In the genomic region with DNA sequence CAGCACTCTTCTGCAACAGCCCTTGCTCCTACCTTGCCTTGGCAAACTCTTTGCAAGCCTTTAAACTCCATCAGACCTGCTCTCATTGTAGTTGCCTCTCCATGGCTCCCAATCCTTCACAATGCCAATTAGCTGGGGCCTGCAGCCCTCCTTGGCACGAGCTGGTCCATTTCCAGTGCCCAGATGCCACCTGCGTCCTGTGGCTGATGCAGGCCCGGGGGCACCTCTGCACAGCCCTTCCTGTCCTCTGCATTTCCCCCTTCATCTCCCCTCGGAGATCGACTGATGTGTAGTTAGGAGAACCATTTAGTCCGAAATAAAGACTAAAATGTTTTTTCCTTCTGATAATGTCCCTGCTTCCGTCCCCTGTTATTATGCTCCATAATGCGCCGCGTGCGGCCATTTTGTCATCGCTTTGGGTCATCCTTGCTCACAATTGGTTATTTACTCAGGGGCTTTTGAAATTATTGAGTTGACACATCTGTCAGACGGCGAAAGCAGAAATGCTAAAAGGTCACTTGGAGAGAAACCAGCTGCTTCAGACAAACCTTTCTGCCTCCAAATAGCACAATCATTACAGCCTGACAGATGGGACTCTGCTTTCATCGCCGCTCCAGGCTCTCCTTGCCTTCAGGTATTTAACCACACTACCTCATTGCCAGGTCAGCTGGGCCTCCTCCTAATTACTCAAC, we compare ENCODE assay signal across 12 mouse cellular contexts.
DNase-seq lines count a peak whose midpoint lies in the region; ATAC-seq and TF ChIP-seq lines count a peak whose summit lies in the region.
"Had no signal": no experiment of that assay in that cellular context is flagged by ENCODE, and none has a peak within 500 bp of the region (broad histone marks: within the 10 kb centered on the region; RNA-seq: fewer than 3 reads in every experiment).

No protein-coding gene starts in this region.

- no peaks in the 10 kb centered on the region for H3K9me3 ChIP-seq in midbrain, embryonic 13.5 days
- H3K9me3 ChIP-seq: limb, embryonic 13.5 days; lung, embryonic 15.5 days had no signal

- no peak for TF ChIP-seq POLR2A in testis, adult 2 months (IDR thresholded peaks at IDR 0.05; ENCODE audit: control insufficient read depth, low read depth, low read length)

- H3K27ac ChIP-seq in testis, adult 2 months (ENCODE audit: control insufficient read depth, insufficient read depth, low read depth, low read length) = no peak overlapping the region
- H3K27ac ChIP-seq in midbrain, embryonic 13.5 days = peak overlapping the region; percentile 62
- H3K27ac ChIP-seq: limb, embryonic 13.5 days; lung, embryonic 15.5 days had no signal

- H3K27me3 ChIP-seq in testis, adult 2 months (ENCODE audit: control insufficient read depth, insufficient read depth, low read length) = no peaks in the 10 kb centered on the region
- no peaks in the 10 kb centered on the region for H3K27me3 ChIP-seq in midbrain, embryonic 13.5 days
- H3K27me3 ChIP-seq: limb, embryonic 13.5 days; lung, embryonic 15.5 days had no signal

- H3K9ac ChIP-seq in midbrain, embryonic 13.5 days (replicated peaks) = no peak overlapping the region
- H3K9ac ChIP-seq: limb, embryonic 13.5 days; lung, embryonic 15.5 days had no signal

- DNase-seq in heart, adult 11 months = peak; percentile 85
- no peak for DNase-seq in heart, postnatal 25 days (ENCODE audit: low spot score)
- no peak for DNase-seq in testis, postnatal 10 days (ENCODE audit: low spot score)
- no peak for DNase-seq in cerebellum, adult 11 months
- DNase-seq in frontal cortex, postnatal 10 days (ENCODE audit: low spot score in 2 of 2) = no peak
- DNase-seq: gastrocnemius, postnatal 14 days; kidney, adult 2 months; thymus, postnatal 25 days had no signal

- 0 out of 2 replicates have a peak overlapping the region, but pooled peaks have one; percentile 5 for H3K4me2 ChIP-seq in midbrain, embryonic 13.5 days (replicated peaks)
- H3K4me2 ChIP-seq: limb, embryonic 13.5 days; lung, embryonic 15.5 days had no signal

- ATAC-seq in midbrain, embryonic 13.5 days = peak; percentile 68

- TF ChIP-seq CTCF in testis, adult 2 months (IDR thresholded peaks at IDR 0.05; ENCODE audit: control insufficient read depth, insufficient read depth, insufficient replicate concordance, low read depth, low read length) = no peak

- WGBS in midbrain, embryonic 13.5 days = 62% methylated on average over 16 of the region's 16 CpGs

- H3K4me1 ChIP-seq in testis, adult 2 months (ENCODE audit: control insufficient read depth, insufficient read depth, low read length) = no peaks in the 10 kb centered on the region; the same call in 1 of the 2 replicates
- H3K4me1 ChIP-seq in midbrain, embryonic 13.5 days (replicated peaks) = 0 out of 2 replicates have a peak, but pooled peaks cover 9% of the 10 kb centered on the region

- intact Hi-C loops in heart, postnatal 25 days (cut with DNase I) = no loop called here

- H3K36me3 ChIP-seq in testis, adult 2 months (ENCODE audit: control insufficient read depth, insufficient read depth, low read length) = no peaks in the 10 kb centered on the region
- H3K36me3 ChIP-seq in midbrain, embryonic 13.5 days = no peaks in the 10 kb centered on the region
- H3K36me3 ChIP-seq: limb, embryonic 13.5 days; lung, embryonic 15.5 days had no signal

- H3K4me3 ChIP-seq in testis, adult 2 months (ENCODE audit: control insufficient read depth, low read depth, low read length) = peak overlapping the region; percentile 22
- no peak overlapping the region for H3K4me3 ChIP-seq in midbrain, embryonic 13.5 days (replicated peaks)
- H3K4me3 ChIP-seq: limb, embryonic 13.5 days; lung, embryonic 15.5 days had no signal
